Mouse (Mus musculus) liver, embryonic 16.5 days (tissue): ENCODE results near the gene Opalin. TPM values are rescaled to one million over a fixed set of nuclear protein-coding genes. Genes with fewer than 3 reads are reported as not detected.

Source experiments
- ATAC-seq: fragments of 200-750 bp; cut with Nextera tagmentation; 2 replicates; pipeline ENCODE4 v1.8.0; 2017; ENCODE audit warnings: low read depth, mild to moderate bottlenecking, moderate number of reproducible peaks, moderate library complexity
- H3K27ac ChIP-seq: fragments of 300-500 bp; sonication (generic); 2 replicates; pipeline ENCODE4 v1.5.1; 2014; ENCODE audit warnings: mild to moderate bottlenecking, low read length
- H3K27me3 ChIP-seq: fragments of 300-500 bp; sonication (generic); 2 replicates; pipeline ENCODE4 v1.6.1; 2014; ENCODE audit warnings: low read depth, low read length, mixed read lengths; ENCODE audit not compliant: control insufficient read depth, insufficient read depth
- H3K36me3 ChIP-seq: fragments of 300-500 bp; sonication (generic); 2 replicates; pipeline ENCODE4 v1.6.1; 2014; ENCODE audit warnings: mild to moderate bottlenecking; ENCODE audit not compliant: control insufficient read depth, insufficient read depth
- H3K4me1 ChIP-seq: fragments of 300-500 bp; sonication (generic); 2 replicates; pipeline ENCODE4 v1.6.1; 2014; ENCODE audit warnings: low read depth, low read length, mixed read lengths; ENCODE audit not compliant: control insufficient read depth
- H3K4me2 ChIP-seq: fragments of 300-500 bp; sonication (generic); 2 replicates; pipeline ENCODE4 v1.6.1; 2014; ENCODE audit warnings: low read depth, low read length, mixed read lengths
- H3K4me3 ChIP-seq: fragments of 300-500 bp; sonication (generic); 2 replicates; pipeline ENCODE4 v1.5.1; 2014; ENCODE audit warnings: low read depth, mild to moderate bottlenecking, low read length
- H3K9ac ChIP-seq: fragments of 300-500 bp; sonication (generic); 2 replicates; pipeline ENCODE4 v1.6.1; 2014; ENCODE audit warnings: low read depth, low read length
- H3K9me3 ChIP-seq: fragments of 300-500 bp; sonication (generic); replicated peaks from 2 replicates; pipeline ENCODE4 v1.6.1; 2016; ENCODE audit warnings: low read length; ENCODE audit not compliant: control insufficient read depth
- WGBS: fragments of 180-500 bp; shearing (Covaris S2); extraction: QIAGEN DNeasy Blood & Tissue Kit; methylation state at CpG from one replicate; pipeline ENCODE4 v1.1.7; 2014; ENCODE audit not compliant: insufficient replicate concordance; 5-methylcytosine and 5-hydroxymethylcytosine counted together
- polyA plus RNA-seq: library from polyadenylated mRNA; unstranded; fragments of >200 nt; fragmentation: Nextera tagmentation; extraction: Ambion mirVana; gene quantifications from 2 replicates; pipeline ENCODE4 v1.2.1, GENCODE M21; 2015

Gene Opalin
- polyA plus RNA-seq, 1 experiment from 2014 or later: not detected

DNA sequence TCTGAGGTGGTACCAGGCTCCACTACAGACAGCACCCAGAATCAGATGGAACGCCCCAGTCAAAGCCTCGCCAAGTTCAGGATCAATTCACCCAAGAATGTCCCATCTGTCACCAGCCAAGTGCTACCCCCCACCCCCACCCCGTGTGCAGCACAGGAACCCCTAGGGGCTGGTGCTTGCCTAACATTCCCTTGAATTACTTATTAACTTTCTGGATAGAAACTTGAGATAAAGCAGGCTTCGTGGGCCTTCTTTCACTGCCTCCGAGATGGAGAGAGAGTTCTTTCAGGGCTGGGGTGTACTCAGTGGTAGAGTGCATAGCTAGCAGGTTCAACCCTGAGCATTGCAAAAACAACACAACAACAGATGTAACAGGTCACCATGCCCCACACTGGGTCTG, 24.7 kb downstream of the Opalin start:
- Histone ChIP-seq H3K4me1 (no peaks in the 10 kb centered on the region), H3K4me3 (no peak overlapping the region), H3K27ac (no peak overlapping the region), H3K9me3 (no peaks in the 10 kb centered on the region), H3K36me3 (no peaks in the 10 kb centered on the region), H3K27me3 (no peaks in the 10 kb centered on the region), H3K9ac (no peak overlapping the region), H3K4me2 (no peak overlapping the region)
- WGBS: 39% methylated on average over 5 of the region's 5 CpGs
- no peak for ATAC-seq

DNA sequence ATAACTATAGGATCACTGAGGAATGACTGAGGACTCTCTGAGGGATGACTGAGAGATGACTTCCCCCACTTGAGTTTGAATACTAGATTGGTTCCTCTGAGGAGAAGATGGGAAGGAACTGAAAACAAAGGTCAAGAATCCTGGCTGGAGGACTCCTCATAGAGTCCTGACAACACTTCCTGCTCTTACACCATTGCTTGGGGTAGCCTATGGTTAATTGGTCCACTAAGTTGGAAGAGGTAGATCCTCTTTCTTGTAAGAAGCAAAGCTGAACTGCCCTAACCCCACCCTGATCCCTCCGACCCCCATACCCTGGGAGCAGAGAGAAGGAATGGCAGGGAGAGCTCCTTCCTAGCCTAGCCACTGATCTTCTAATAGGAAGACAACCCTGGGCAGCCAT, 25.2 kb downstream of the Opalin start:
- Histone ChIP-seq H3K4me1 (no peaks in the 10 kb centered on the region), H3K27ac (no peak overlapping the region)
- WGBS: 55% methylated on average over 1 of the region's 1 CpGs

DNA sequence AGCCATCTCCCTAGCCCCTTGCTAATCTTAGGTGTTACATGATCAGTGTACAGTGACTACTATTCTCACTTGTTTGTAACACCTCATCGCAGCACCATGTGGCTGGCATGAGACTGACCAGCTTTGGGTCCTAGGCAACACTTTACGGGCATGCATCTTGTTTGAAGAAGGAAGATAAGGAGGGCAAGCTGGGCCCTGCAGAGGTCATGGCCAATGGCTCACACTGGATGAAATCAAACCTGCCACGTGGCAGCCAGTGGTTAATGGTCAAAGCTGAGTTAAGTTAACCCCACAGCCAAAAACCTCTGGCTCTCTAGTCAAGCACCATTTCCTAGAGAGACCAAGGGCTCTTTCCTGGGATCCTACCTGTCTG, 28.7 kb downstream of the Opalin start:
- Histone ChIP-seq H3K4me2 (no peak overlapping the region), H3K27ac (no peak overlapping the region), H3K9me3 (no peaks in the 10 kb centered on the region), H3K4me1 (no peaks in the 10 kb centered on the region), H3K9ac (no peak overlapping the region), H3K4me3 (no peak overlapping the region), H3K27me3 (no peaks in the 10 kb centered on the region), H3K36me3 (no peaks in the 10 kb centered on the region)
- no peak for ATAC-seq
- WGBS: 52% methylated on average over 3 of the region's 3 CpGs

More for the DNA sequence above, 25.2 kb downstream of the Opalin start:
- no peak overlapping the region for H3K9ac ChIP-seq
- H3K4me3 ChIP-seq: no peak overlapping the region
- no peak for ATAC-seq
- no peaks in the 10 kb centered on the region for H3K36me3 ChIP-seq
- no peak overlapping the region for H3K4me2 ChIP-seq
- no peaks in the 10 kb centered on the region for H3K9me3 ChIP-seq
- H3K27me3 ChIP-seq: no peaks in the 10 kb centered on the region

DNA sequence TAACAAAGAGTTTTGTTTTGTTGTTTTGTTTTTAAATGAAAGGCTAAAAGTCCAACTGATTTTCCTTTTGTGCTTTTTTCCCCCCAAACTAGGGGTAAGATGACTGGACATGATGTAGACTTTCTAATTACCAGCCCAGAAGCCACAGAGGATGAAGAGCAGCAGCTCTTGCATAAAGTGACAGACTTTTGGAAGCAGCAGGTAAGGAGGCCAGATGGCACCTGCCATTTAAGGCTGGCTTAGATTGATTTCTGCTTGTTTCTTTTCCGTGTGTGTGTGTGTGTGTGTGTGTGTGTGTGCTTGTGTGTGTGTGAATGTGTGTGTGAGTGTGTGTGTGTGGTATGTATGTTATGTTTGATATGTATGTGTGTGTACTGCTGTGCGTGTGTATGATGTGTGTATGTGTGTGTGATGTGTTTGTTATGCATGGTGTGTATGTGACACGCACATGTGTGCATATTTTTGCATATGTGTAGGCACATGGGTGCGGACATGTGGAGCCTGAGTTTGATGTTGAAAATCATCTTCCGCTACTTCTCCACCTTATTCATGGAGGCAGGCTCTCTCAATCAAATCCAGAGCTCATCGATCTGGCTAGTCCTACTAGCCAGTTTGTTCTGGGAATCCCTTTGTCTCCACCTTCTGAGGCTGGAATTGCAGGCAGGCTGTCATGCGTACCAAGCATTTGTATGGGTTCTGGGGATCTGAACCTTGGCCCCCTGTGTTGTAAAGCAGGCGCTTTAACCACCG, 29.3 kb downstream of the Opalin start:
- Histone ChIP-seq H3K9me3 (no peaks in the 10 kb centered on the region), H3K27ac (no peak overlapping the region), H3K4me1 (no peaks in the 10 kb centered on the region), H3K4me2 (no peak overlapping the region), H3K9ac (no peak overlapping the region), H3K27me3 (no peaks in the 10 kb centered on the region), H3K4me3 (no peak overlapping the region), H3K36me3 (no peaks in the 10 kb centered on the region)
- 68% methylated on average over 9 of the region's 9 CpGs for WGBS
- ATAC-seq: no peak

DNA sequence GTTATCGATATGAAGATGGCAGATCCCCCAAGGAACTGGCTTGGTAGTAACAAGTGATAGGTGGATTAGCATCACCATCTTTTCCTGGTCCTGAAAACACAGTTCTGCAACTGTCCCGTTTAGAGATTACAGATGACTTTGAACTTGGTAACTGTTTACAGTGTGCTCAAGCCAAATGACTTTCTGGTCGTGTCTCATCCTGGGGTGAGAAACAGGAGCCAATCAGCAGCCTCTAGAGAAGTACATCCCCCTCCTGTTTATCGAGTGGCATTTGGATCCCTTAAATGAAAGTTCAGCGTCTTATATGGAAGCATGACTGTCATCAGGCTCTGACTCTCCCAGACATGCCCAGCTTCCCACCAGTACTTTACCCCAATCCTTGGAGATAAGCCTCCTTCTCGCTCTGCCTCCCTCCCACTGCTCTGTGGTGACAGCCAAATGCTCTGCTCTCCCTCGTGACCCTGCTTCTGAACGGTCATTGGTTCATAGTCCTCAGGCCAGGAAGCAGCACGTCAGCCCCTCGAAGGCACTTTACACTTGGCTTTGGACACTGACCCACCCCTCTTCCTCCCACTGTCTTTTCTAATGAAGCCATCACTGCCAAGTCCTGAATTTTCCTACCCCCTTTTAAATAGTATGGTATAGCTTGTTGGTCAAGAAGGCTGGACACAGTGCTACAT, 31.7 kb downstream of the Opalin start:
- 37% methylated on average over 10 of the region's 10 CpGs for WGBS
- no peaks in the 10 kb centered on the region for H3K27me3 ChIP-seq
- H3K4me1 ChIP-seq: no peaks in the 10 kb centered on the region
- H3K4me3 ChIP-seq: no peak overlapping the region
- no peak overlapping the region for H3K4me2 ChIP-seq
- no peak overlapping the region for H3K9ac ChIP-seq
- no peak for ATAC-seq
- no peaks in the 10 kb centered on the region for H3K36me3 ChIP-seq
- no peaks in the 10 kb centered on the region for H3K9me3 ChIP-seq
- no peak overlapping the region for H3K27ac ChIP-seq

DNA sequence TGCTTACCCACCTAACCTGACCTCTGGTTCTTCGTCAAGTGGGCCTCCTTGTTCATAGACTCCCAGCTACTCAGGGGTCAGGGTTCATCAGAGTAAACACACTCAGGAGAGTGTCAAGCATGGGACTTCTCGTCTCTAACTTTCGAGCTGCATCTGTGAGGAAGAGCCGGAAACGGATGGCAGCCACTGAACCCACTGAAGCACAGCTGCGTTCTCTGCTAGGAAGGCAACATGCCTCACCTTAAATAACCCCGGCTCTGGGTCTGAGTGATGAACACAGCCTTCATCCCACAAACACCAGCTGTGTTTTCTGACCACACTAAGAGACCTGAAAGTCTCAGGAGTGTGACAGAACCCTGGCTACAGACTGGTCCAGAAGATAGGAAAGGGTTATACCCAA, 37.8 kb downstream of the Opalin start:
- Histone ChIP-seq H3K4me3 (no peak overlapping the region), H3K27me3 (no peaks in the 10 kb centered on the region), H3K9me3 (no peaks in the 10 kb centered on the region), H3K27ac (no peak overlapping the region), H3K9ac (no peak overlapping the region), H3K36me3 (no peaks in the 10 kb centered on the region), H3K4me2 (no peak overlapping the region), H3K4me1 (no peaks in the 10 kb centered on the region)
- ATAC-seq: no peak
- WGBS: 54% methylated on average over 7 of the region's 7 CpGs

DNA sequence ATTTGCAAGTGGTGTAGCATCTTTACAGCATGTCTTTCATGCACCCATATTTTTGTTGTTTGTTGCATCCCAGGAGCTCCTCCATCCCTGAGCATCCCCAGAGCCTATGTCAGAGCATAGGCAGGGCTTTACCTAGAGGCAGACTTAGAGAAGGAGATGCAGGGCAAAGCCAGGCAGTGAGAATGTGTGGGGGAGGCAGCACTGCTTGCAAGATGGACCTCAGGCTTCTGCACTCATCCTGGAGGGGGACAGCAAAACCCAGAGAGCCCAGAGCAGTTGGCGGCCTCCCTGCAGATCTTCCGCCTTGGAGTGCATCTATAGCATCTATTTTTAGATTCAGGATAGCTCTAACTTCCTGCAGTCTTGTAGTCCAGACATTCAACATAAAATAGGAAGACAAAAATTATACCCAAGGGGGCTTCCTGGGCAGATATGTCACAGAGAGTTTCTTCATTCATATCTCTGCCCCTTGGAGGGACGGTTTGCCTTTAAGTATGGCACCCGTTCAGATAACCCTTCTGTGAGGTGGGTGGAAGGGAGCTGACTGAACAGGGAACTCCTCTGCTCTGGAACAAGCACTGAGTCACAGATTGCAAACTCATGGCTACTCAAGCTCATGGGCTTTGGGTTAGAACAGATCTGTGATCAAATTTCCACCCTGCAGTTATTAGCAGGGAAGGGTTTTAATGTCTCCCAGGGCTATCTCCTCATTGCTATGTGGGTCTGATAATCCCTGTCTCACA, 40.9 kb downstream of the Opalin start:
- Histone ChIP-seq H3K9ac (no peak overlapping the region), H3K4me2 (no peak overlapping the region), H3K27ac (no peak overlapping the region), H3K9me3 (no peaks in the 10 kb centered on the region), H3K36me3 (no peaks in the 10 kb centered on the region), H3K27me3 (peaks cover 3% of the 10 kb centered on the region; the same call in 1 of the 2 replicates), H3K4me3 (no peak overlapping the region), H3K4me1 (no peaks in the 10 kb centered on the region)
- ATAC-seq: no peak
- 10% methylated on average over 4 of the region's 4 CpGs for WGBS

DNA sequence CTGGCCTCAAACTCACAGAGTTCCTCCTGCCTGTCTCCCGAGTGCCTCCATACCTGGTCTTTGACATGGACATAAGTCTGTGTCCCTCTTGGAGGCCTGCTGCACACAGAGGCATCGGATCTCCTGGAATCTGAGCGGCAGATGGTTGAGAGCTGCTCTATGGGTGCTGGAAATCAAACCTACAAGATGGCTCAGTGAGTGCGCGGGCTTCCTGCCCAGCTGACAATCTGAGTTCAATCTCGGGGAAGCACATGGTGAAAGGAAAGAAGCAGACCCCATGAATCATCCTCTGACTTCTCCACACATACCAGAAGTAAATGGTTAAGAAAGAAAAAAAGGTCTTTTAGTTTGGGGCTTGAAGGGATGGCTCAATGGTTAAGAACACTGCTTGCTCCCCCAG, 45.0 kb downstream of the Opalin start:
- Histone ChIP-seq H3K9me3 (no peaks in the 10 kb centered on the region), H3K36me3 (no peaks in the 10 kb centered on the region), H3K27me3 (peaks cover 3% of the 10 kb centered on the region; the same call in 1 of the 2 replicates), H3K4me2 (no peak overlapping the region), H3K4me3 (no peak overlapping the region), H3K27ac (no peak overlapping the region), H3K4me1 (no peaks in the 10 kb centered on the region), H3K9ac (no peak overlapping the region)
- WGBS: 25% methylated on average over 6 of the region's 6 CpGs
- no peak for ATAC-seq

DNA sequence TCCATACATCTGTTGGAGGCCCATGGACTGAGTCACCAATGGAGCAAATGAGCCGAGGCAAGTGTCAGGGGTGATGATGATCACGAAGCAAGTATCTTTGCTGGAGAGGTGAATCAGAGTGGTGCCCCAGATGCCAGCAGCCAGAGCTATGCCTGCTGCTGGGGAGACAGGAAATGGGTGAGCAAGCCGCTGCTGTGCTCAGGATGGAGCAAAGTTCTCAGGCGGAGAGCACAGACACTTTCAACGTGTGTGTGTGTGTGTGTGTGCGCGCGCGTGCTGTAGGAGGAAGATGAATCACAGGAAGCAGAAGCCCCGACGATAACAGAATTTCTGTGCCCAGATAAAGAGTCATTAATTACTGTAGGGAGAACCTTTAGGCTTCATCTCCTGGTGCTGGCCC, 45.9 kb downstream of the Opalin start:
- ATAC-seq: no peak
- H3K4me3 ChIP-seq: no peak overlapping the region
- 14% methylated on average over 11 of the region's 11 CpGs for WGBS
- H3K9me3 ChIP-seq: no peaks in the 10 kb centered on the region
- peaks cover 3% of the 10 kb centered on the region; the same call in 1 of the 2 replicates for H3K27me3 ChIP-seq
- H3K27ac ChIP-seq: no peak overlapping the region
- H3K36me3 ChIP-seq: no peaks in the 10 kb centered on the region
- H3K4me1 ChIP-seq: no peaks in the 10 kb centered on the region
- no peak overlapping the region for H3K4me2 ChIP-seq
- no peak overlapping the region for H3K9ac ChIP-seq
